Mouse (Mus musculus): ENCODE data around the gene Pex16. TPM values are rescaled to one million over a fixed set of nuclear protein-coding genes. Genes with fewer than 3 reads are reported as not detected.

Gene Pex16
- polyA plus RNA-seq, 1 experiment from 2014 or later, result 26.3 TPM

- 0 out of 2 replicates have a peak, but pooled peaks have one; percentile 33 for ATAC-seq (replicated peaks; ENCODE audit: low FRiP score)
- 66% methylated on average over 6 of the region's 6 CpGs for WGBS
- Histone ChIP-seq H3K27ac (ENCODE audit: low read depth, low read length) (no peak overlapping the region), H3K4me3 (ENCODE audit: low read depth, low read length) (no peak overlapping the region), H3K4me2 (no peak overlapping the region; the same call in 1 of the 2 replicates), H3K4me1 (replicated peaks; ENCODE audit: control insufficient read depth, insufficient read depth, low read length) (peaks cover 38% of the 10 kb centered on the region), H3K36me3 (ENCODE audit: control insufficient read depth, insufficient read depth, low read length) (peaks cover 7% of the 10 kb centered on the region), H3K9me3 (ENCODE audit: control insufficient read depth, low read length) (no peaks in the 10 kb centered on the region), H3K27me3 (replicated peaks; ENCODE audit: control insufficient read depth, insufficient read depth, low read length) (no peaks in the 10 kb centered on the region), H3K9ac (ENCODE audit: low read depth, low read length) (no peak overlapping the region)
- no peak for DNase-seq (ENCODE audit: low spot score)
Measured at GRCm38 (mm10) chr2:92427882-92428281, 53.4 kb downstream of the Pex16 start.

GRCm38 (mm10) chr2:92430089-92430488 lies 55.6 kb downstream of the Pex16 start:
- Histone ChIP-seq H3K27ac (ENCODE audit: low read depth, low read length) (no peak overlapping the region), H3K9ac (ENCODE audit: low read depth, low read length) (no peak overlapping the region), H3K9me3 (ENCODE audit: control insufficient read depth, low read length) (no peaks in the 10 kb centered on the region), H3K27me3 (replicated peaks; ENCODE audit: control insufficient read depth, insufficient read depth, low read length) (no peaks in the 10 kb centered on the region), H3K4me1 (replicated peaks; ENCODE audit: control insufficient read depth, insufficient read depth, low read length) (peaks cover 38% of the 10 kb centered on the region), H3K36me3 (ENCODE audit: control insufficient read depth, insufficient read depth, low read length) (no peaks in the 10 kb centered on the region), H3K4me3 (ENCODE audit: low read depth, low read length) (no peak overlapping the region), H3K4me2 (no peak overlapping the region)
- no peak for ATAC-seq (replicated peaks; ENCODE audit: low FRiP score)
- no peak for DNase-seq (ENCODE audit: low spot score)
- WGBS, result 58% methylated on average over 2 of the region's 2 CpGs

Small RNA genes within 50 kb of the gene (microRNA-seq; reads per million reads assigned to microRNA genes)
- not detected for gene Mir7000 (ENCODE audit: borderline number of aligned reads)

Other genes starting within 250 kb of the Pex16 start
- 4.2 and 5.4 TPM in 2 replicates for gene Large2, start 193 bp downstream of the Pex16 start, polyA plus RNA-seq (2014; fragmentation: Nextera tagmentation; extraction: Ambion mirVana)
- gene 1700029I15Rik, start 7.9 kb downstream of the Pex16 start, polyA plus RNA-seq (2014; fragmentation: Nextera tagmentation; extraction: Ambion mirVana), result 0.81 and 1.7 TPM in 2 replicates
- 4.9 and 6.3 TPM in 2 replicates for gene Mapk8ip1, start 26.6 kb downstream of the Pex16 start, polyA plus RNA-seq (2014; fragmentation: Nextera tagmentation; extraction: Ambion mirVana)
- 20.6 and 22.5 TPM in 2 replicates for gene Cry2, start 59.4 kb downstream of the Pex16 start, polyA plus RNA-seq (2014; fragmentation: Nextera tagmentation; extraction: Ambion mirVana)
- 26.8 and 27.4 TPM in 2 replicates for gene Slc35c1, start 85.9 kb downstream of the Pex16 start, polyA plus RNA-seq (2014; fragmentation: Nextera tagmentation; extraction: Ambion mirVana)
- gene Chst1, start 225.0 kb downstream of the Pex16 start, polyA plus RNA-seq (2014; fragmentation: Nextera tagmentation; extraction: Ambion mirVana), result 1.1 TPM in 2 replicates